Mouse (Mus musculus): ENCODE results near the gene Galntl5. TPM values are rescaled to one million over a fixed set of nuclear protein-coding genes. Genes with fewer than 3 reads are reported as not detected.

Gene Galntl5
- not detected in 2 replicates for polyA plus RNA-seq (2012; rRNA removed)

GRCm38 (mm10) chr5:25181004-25181531, at the start of gene Galntl5:
Gene Galntl5 (plus strand): TSS chr5:25181460.
- Histone ChIP-seq H3K4me3 (replicated peaks; ENCODE audit: extremely low read depth, low read depth, low read length) (no peak within 1 kb of the TSS), H3K4me1 (ENCODE audit: control insufficient read depth, insufficient read depth, low read length) (no peaks in the 10 kb centered on the region)
- TF ChIP-seq CTCF (IDR thresholded peaks at IDR 0.05; ENCODE audit: insufficient read depth, low read length), result no peak
- TF ChIP-seq POLR2A (IDR thresholded peaks at IDR 0.05; ENCODE audit: borderline replicate concordance, extremely low read depth, low read depth, low read length), result no peak
- DNase-seq, result no peak
- 93% methylated on average over 1 of the region's 1 CpGs for WGBS

- no peak for DNase-seq
- WGBS, result 77% methylated on average over 7 of the region's 7 CpGs
- TF ChIP-seq POLR2A (IDR thresholded peaks at IDR 0.05; ENCODE audit: borderline replicate concordance, extremely low read depth, low read depth, low read length), result no peak
- TF ChIP-seq CTCF (IDR thresholded peaks at IDR 0.05; ENCODE audit: insufficient read depth, low read length), result no peak
- no peaks in the 10 kb centered on the region for H3K4me1 ChIP-seq (ENCODE audit: control insufficient read depth, insufficient read depth, low read length)
- H3K4me3 ChIP-seq (replicated peaks; ENCODE audit: extremely low read depth, low read depth, low read length), result no peak overlapping the region
These were observed 34.6 kb upstream of the Galntl5 start for GRCm38 (mm10) chr5:25146705-25147104.

GRCm38 (mm10) chr5:25149331-25149965, 31.8 kb upstream of the Galntl5 start:
- no peaks in the 10 kb centered on the region for H3K4me1 ChIP-seq (ENCODE audit: control insufficient read depth, insufficient read depth, low read length)
- TF ChIP-seq CTCF (IDR thresholded peaks at IDR 0.05; ENCODE audit: insufficient read depth, low read length) (no peak), POLR2A (IDR thresholded peaks at IDR 0.05; ENCODE audit: borderline replicate concordance, extremely low read depth, low read depth, low read length) (no peak)
- H3K4me3 ChIP-seq (replicated peaks; ENCODE audit: extremely low read depth, low read depth, low read length), result no peak overlapping the region
- WGBS, result 53% methylated on average over 2 of the region's 2 CpGs
- no peak for DNase-seq

GRCm38 (mm10) chr5:25153491-25153890, 27.8 kb upstream of the Galntl5 start:
- H3K4me3 ChIP-seq (replicated peaks; ENCODE audit: extremely low read depth, low read depth, low read length), result no peak overlapping the region
- TF ChIP-seq POLR2A (IDR thresholded peaks at IDR 0.05; ENCODE audit: borderline replicate concordance, extremely low read depth, low read depth, low read length), result no peak
- no peak for TF ChIP-seq CTCF (IDR thresholded peaks at IDR 0.05; ENCODE audit: insufficient read depth, low read length)
- no peaks in the 10 kb centered on the region for H3K4me1 ChIP-seq (ENCODE audit: control insufficient read depth, insufficient read depth, low read length)
- DNase-seq, result no peak
- WGBS, result 64% methylated on average over 2 of the region's 2 CpGs

GRCm38 (mm10) chr5:25153996-25154395, 27.3 kb upstream of the Galntl5 start:
- no peaks in the 10 kb centered on the region for H3K4me1 ChIP-seq (ENCODE audit: control insufficient read depth, insufficient read depth, low read length)
- 41% methylated on average over 3 of the region's 3 CpGs for WGBS
- TF ChIP-seq CTCF (IDR thresholded peaks at IDR 0.05; ENCODE audit: insufficient read depth, low read length) (no peak), POLR2A (IDR thresholded peaks at IDR 0.05; ENCODE audit: borderline replicate concordance, extremely low read depth, low read depth, low read length) (no peak)
- no peak for DNase-seq
- H3K4me3 ChIP-seq (replicated peaks; ENCODE audit: extremely low read depth, low read depth, low read length), result no peak overlapping the region

GRCm38 (mm10) chr5:25154823-25155222, 26.4 kb upstream of the Galntl5 start:
- WGBS, result 85% methylated on average over 4 of the region's 4 CpGs
- no peak for TF ChIP-seq POLR2A (IDR thresholded peaks at IDR 0.05; ENCODE audit: borderline replicate concordance, extremely low read depth, low read depth, low read length)
- no peak for TF ChIP-seq CTCF (IDR thresholded peaks at IDR 0.05; ENCODE audit: insufficient read depth, low read length)
- no peak overlapping the region for H3K4me3 ChIP-seq (replicated peaks; ENCODE audit: extremely low read depth, low read depth, low read length)

GRCm38 (mm10) chr5:25155351-25155750, 25.9 kb upstream of the Galntl5 start:
- Histone ChIP-seq H3K4me3 (replicated peaks; ENCODE audit: extremely low read depth, low read depth, low read length) (no peak overlapping the region), H3K4me1 (ENCODE audit: control insufficient read depth, insufficient read depth, low read length) (no peaks in the 10 kb centered on the region)
- WGBS, result 63% methylated on average over 3 of the region's 3 CpGs
- DNase-seq, result no peak
- TF ChIP-seq POLR2A (IDR thresholded peaks at IDR 0.05; ENCODE audit: borderline replicate concordance, extremely low read depth, low read depth, low read length) (no peak), CTCF (IDR thresholded peaks at IDR 0.05; ENCODE audit: insufficient read depth, low read length) (no peak)

More at GRCm38 (mm10) chr5:25154823-25155222, 26.4 kb upstream of the Galntl5 start:
- no peak for DNase-seq
- H3K4me1 ChIP-seq (ENCODE audit: control insufficient read depth, insufficient read depth, low read length), result no peaks in the 10 kb centered on the region

GRCm38 (mm10) chr5:25157136-25157535, 24.1 kb upstream of the Galntl5 start:
- 48% methylated on average over 4 of the region's 4 CpGs for WGBS
- DNase-seq, result no peak
- no peak overlapping the region for H3K4me3 ChIP-seq (replicated peaks; ENCODE audit: extremely low read depth, low read depth, low read length)
- no peaks in the 10 kb centered on the region for H3K4me1 ChIP-seq (ENCODE audit: control insufficient read depth, insufficient read depth, low read length)
- TF ChIP-seq POLR2A (IDR thresholded peaks at IDR 0.05; ENCODE audit: borderline replicate concordance, extremely low read depth, low read depth, low read length), result no peak
- TF ChIP-seq CTCF (IDR thresholded peaks at IDR 0.05; ENCODE audit: insufficient read depth, low read length), result no peak

- Histone ChIP-seq H3K4me3 (replicated peaks; ENCODE audit: extremely low read depth, low read depth, low read length) (no peak overlapping the region), H3K4me1 (ENCODE audit: control insufficient read depth, insufficient read depth, low read length) (no peaks in the 10 kb centered on the region)
- TF ChIP-seq CTCF (IDR thresholded peaks at IDR 0.05; ENCODE audit: insufficient read depth, low read length) (no peak), POLR2A (IDR thresholded peaks at IDR 0.05; ENCODE audit: borderline replicate concordance, extremely low read depth, low read depth, low read length) (no peak)
- 72% methylated on average over 11 of the region's 11 CpGs for WGBS
- DNase-seq, result no peak
These were observed 20.7 kb upstream of the Galntl5 start for GRCm38 (mm10) chr5:25160515-25160914.

- no peaks in the 10 kb centered on the region for H3K4me1 ChIP-seq (ENCODE audit: control insufficient read depth, insufficient read depth, low read length)
- WGBS, result 70% methylated on average over 4 of the region's 4 CpGs
- DNase-seq, result no peak
- no peak for TF ChIP-seq POLR2A (IDR thresholded peaks at IDR 0.05; ENCODE audit: borderline replicate concordance, extremely low read depth, low read depth, low read length)
- no peak for TF ChIP-seq CTCF (IDR thresholded peaks at IDR 0.05; ENCODE audit: insufficient read depth, low read length)
- no peak overlapping the region for H3K4me3 ChIP-seq (replicated peaks; ENCODE audit: extremely low read depth, low read depth, low read length)
These were observed 18.3 kb upstream of the Galntl5 start for GRCm38 (mm10) chr5:25162981-25163380.

All from lung, adult 2 months (tissue).